Mouse (Mus musculus): ENCODE measurements at regions not wholly inside any gene's neighbourhood (a gene's known extent, or its start where the extent isn't known, plus 50 kb on each side); places are given as distances from the start of the nearest gene placed in this dataset.

DNA sequence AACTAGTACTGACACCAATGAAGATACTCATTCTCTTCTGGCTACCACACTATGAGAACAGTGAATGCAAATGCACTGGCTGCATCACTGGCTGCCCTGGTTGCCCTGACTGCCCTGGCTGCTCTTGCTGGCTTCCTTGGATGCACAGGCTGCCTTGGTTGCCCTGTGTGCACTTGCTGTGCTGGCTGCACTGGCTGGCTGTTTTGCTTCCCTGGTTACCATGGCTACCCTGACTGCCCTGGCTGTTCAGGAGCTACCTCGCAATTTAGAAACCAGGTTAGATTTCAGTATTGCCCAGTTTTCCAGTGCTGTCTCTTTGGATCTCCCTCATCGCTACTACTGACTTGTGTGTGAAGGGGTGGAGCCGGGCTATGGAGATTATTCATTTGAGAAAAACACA, 175.7 kb downstream of the Fat4 start:
- in situ Hi-C loops (cut with MboI; ENCODE audit: low pct_unique_long_range_greater_than_20kb in 1 of 2, low sequenced_read_pairs in 2 of 2, unreplicated experiment in 1 of 2), result no loop called here

DNA sequence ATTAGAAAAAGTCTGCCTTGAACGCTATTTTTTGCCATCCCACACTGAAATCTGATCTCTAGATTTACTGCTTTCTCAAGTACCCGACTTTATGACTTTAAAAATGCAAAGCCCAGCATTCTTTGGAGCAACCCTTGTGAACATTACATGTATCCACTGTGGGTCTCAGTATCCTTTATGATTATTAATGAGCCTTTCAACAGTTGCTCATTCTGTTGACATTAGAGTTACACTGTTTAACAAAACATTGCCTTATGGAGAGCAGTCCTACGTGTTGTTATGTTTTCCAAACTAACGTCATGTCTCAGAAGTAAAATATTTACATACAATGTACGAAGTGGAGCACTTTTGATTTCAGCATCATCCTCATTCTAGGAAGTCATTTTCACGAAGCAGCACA, 178.7 kb downstream of the Fat4 start:
- in situ Hi-C loops (cut with MboI; ENCODE audit: low pct_unique_long_range_greater_than_20kb in 1 of 2, low sequenced_read_pairs in 2 of 2, unreplicated experiment in 1 of 2), result no loop called here

DNA sequence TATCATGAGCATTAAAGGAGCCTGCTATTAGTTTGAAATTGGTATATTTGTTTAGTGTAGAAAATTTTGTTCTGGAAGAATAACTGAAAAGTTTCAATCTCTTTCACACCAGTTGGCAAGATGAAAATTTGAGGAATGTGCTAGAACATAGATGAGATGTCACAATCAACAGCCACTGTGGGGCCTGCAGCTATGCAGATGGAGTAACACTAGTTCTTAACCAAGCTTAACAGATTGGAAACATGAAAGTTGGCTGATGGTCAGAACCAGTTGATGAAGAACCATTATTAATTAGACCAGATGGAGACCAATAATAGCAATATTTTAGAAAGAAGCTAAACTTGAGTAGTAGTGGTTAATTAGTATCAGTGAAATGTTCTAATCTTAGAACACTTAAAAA, 182.3 kb downstream of the Fat4 start:
- in situ Hi-C loops (cut with MboI; ENCODE audit: low pct_unique_long_range_greater_than_20kb in 1 of 2, low sequenced_read_pairs in 2 of 2, unreplicated experiment in 1 of 2), result no loop called here

DNA sequence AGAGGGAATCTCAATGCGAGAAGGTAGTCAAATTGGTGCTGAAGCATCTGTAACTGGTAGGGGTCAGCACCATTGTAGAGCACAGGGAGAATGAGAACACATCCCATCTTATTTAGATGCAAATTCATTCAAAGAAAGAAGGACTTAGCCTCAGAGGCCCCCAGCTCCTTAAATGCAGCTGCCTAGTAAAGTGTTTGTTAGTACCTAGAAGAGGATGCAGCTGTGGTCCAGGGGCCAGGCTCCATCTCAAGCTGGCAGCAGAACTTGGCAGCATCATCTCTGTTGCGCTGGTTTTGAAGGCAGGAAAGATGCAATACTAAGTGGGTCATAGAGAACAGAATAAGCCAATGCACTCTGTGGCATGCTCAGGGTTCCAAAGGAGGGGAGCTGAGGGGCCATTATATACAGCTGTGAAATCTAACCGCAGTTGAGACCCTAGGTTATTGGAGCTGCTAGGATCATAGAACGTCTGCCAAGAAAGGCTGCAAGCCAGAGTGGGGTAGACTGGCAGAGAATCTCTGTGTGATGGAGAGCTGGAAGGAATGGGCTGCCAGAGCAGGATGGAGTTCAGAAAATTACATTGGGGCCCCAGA, 196.0 kb downstream of the Fat4 start:
- in situ Hi-C loops (cut with MboI; ENCODE audit: low pct_unique_long_range_greater_than_20kb in 1 of 2, low sequenced_read_pairs in 2 of 2, unreplicated experiment in 1 of 2), result no loop called here

DNA sequence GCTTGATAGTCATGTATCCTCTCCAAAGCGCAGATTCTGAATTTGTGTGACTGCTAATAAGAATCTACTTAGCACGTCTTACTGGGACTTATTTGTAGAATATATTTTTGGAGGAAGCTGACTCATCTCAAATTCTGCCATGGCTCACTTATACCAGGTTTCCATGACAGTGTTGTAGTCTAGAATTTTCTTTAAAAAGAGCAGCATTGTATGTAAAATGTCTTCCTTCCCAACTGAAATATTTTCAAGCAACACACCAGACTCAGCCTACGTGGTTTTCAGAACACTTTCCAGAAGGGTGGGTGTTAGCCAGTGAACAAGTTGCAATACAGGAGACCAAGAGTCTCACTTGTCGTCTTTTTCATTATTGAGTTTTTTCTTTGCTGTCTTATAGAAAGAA, 202.2 kb downstream of the Fat4 start:
- in situ Hi-C loops (cut with MboI; ENCODE audit: low pct_unique_long_range_greater_than_20kb in 1 of 2, low sequenced_read_pairs in 2 of 2, unreplicated experiment in 1 of 2), result no loop called here

DNA sequence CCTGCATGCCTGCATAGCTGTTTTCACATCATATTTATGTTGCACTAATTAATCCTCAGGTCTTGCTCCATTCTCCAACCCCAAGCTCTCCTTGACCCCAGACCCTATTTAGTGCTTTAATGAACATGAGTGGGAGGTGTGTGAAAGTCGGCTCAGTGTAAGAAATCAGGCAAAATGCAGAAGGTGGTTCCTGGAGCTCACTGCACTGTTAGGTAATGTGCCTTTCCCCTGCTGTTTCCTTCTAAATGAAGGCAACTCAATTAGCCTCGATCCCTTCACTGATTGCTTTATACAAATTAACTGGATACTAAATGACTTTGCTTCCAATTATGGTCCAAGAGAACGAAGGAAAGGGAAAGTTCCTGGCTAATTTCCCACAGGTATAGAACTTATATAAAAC, 215.6 kb downstream of the Fat4 start:
- in situ Hi-C loops (cut with MboI; ENCODE audit: low pct_unique_long_range_greater_than_20kb in 1 of 2, low sequenced_read_pairs in 2 of 2, unreplicated experiment in 1 of 2), result no loop called here

DNA sequence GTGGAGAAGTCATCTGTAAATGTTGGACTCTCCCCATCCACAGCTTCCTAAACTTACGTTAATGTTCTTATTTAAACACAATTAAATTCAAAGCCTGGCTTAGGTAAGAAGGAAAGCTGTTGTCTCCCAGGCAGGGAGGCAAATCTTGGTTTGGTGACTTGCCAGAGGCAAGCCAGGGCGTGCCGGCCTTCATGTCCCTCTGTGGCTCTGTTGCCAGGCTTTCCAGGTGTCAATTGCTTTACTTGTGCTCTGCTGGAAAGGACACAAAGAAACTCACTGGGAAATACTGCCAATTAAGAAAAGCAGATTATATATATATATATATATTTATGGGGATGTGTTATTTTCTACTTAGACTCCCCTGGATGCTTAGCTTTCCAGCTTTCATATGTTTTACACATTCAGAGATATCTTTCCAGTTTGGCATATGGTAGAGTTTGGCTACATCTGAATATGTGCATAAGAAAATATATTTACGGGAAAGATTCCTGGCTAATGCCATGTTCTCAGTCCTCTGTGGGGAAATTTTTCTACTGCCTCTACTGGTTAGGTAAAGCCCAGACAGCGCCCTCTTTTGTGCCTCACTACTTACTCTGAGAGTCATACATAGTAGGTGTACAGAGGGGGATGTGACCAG, 223.1 kb downstream of the Fat4 start:
- in situ Hi-C loops (cut with MboI; ENCODE audit: low pct_unique_long_range_greater_than_20kb in 1 of 2, low sequenced_read_pairs in 2 of 2, unreplicated experiment in 1 of 2), result no loop called here

DNA sequence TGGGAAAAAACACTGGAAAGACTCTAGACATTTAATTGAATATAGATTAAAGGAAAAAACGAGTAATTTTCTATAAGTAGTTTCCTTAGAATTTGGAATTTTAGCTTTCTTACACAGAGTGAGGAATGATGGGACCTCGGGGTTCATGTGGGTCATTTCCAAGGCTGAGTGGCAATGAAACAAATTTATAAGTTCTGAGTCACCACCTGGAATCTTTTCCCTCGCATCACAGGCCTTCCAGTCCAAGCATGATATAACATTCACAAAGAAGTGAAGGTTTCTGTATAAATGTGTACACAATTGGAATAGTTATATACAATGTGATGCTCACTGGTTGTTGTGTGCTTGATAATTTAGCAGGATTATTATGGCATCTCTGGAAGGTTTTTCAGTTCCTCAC, 227.3 kb downstream of the Fat4 start:
- in situ Hi-C loops (cut with MboI; ENCODE audit: low pct_unique_long_range_greater_than_20kb in 1 of 2, low sequenced_read_pairs in 2 of 2, unreplicated experiment in 1 of 2), result no loop called here

DNA sequence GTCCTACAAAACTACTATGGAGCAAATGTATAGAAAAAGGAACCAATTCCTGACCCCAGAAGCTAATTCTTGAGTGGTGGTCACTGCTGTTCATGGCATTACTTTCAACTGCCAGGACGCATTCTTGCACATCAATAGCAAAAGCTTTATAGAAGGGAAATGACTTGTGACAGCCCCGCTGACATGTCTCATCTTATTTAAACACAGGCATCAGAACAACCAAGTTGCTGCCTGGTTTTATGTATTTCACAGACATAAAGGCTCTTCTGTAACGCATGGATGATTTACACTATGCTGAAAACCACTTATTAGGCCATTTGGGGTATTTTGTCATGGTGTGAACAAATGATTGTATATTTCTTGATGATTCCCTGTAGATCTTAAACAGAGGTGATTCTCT, 228.1 kb downstream of the Fat4 start:
- in situ Hi-C loops (cut with MboI; ENCODE audit: low pct_unique_long_range_greater_than_20kb in 1 of 2, low sequenced_read_pairs in 2 of 2, unreplicated experiment in 1 of 2), result no loop called here

DNA sequence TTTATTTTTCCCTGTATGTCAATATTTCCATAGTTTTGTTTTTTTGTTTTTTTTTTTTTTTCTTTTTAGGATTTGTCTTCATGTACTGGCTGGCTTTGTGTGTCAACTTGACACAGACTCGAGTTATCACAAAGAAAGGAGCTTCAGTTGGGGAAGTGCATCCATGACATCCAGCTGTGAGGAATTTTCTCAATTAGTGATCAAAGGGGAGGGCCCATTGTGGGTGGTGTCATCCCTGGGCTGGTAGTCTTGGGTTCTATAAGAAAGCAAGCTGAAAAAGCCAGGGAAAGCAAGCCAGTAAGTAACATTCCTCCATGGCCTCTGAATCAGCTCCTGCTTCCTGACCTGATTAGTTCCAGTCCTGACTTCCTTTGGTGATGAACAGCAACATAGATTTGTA, 228.7 kb downstream of the Fat4 start:
- in situ Hi-C loops (cut with MboI; ENCODE audit: low pct_unique_long_range_greater_than_20kb in 1 of 2, low sequenced_read_pairs in 2 of 2, unreplicated experiment in 1 of 2), result no loop called here

DNA sequence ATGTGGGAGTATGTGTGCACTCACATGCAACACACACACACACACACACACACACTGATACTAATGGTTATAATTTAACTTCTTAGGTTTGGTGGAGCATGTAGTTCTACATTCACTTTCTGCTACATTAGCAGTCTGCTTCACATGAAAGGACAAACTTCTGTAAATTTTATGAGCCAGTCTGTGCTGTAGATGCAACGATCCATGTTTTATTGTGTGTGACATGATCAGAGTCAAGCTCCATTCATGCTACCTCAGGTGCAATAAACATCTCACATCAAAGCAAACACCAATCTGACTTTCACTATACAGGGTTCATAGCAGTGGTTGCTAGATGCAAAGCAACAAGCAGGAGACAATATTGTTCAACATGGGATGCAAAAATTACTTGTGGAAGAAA, 235.5 kb downstream of the Fat4 start:
- in situ Hi-C loops (cut with MboI; ENCODE audit: low pct_unique_long_range_greater_than_20kb in 1 of 2, low sequenced_read_pairs in 2 of 2, unreplicated experiment in 1 of 2), result no loop called here

DNA sequence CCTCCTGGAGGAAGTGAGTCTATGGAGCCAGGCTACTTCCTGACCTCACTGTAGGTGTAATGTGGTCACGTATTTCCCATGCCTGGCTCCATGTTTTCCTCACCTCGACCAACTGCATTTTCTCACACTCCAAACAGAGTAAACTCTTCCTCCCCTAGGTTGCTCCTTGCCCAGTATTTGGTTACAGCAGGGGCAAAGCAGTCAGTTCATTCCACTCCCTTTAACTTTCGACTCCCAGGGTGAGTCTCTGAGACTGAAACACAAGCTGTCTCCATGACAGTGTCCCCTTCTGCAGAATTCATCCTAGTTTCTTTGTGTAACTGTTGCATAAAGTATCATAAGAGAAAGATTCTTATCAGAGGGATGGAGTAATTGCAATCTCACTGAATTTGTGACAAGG, 243.8 kb downstream of the Fat4 start:
- in situ Hi-C loops (cut with MboI; ENCODE audit: low pct_unique_long_range_greater_than_20kb in 1 of 2, low sequenced_read_pairs in 2 of 2, unreplicated experiment in 1 of 2), result no loop called here

DNA sequence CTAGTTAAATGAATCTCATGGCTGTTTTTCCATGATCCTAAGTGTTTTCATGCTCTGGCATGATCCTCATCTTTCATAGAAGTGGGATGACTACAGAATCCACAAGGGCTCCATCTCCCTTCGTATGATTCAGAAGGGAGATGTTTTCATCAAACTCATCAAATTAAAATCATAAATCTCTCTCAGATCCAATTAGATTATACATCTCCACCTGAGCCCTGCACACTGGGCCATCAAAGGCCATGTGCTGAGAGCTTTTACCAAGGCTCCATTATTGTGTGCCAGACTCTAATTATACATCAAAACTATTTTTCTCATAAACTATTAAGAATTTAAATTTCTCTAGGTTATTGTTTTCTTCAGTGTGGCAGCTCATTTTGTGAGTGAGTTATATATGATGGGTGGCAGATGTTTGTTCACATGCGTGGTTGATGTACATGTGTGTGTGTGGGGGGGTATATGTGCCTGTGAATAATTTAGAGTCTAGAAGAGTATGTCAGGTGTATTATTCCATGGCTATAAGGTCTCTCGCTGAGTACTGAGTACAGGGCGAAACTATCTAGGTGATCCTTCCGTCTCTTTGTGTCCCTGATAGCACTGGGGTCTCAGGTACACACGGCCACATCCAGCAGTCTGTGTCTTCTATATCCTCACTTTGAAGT, 278.4 kb downstream of the Fat4 start:
- in situ Hi-C loops (cut with MboI; ENCODE audit: low pct_unique_long_range_greater_than_20kb in 1 of 2, low sequenced_read_pairs in 2 of 2, unreplicated experiment in 1 of 2), result no loop called here

DNA sequence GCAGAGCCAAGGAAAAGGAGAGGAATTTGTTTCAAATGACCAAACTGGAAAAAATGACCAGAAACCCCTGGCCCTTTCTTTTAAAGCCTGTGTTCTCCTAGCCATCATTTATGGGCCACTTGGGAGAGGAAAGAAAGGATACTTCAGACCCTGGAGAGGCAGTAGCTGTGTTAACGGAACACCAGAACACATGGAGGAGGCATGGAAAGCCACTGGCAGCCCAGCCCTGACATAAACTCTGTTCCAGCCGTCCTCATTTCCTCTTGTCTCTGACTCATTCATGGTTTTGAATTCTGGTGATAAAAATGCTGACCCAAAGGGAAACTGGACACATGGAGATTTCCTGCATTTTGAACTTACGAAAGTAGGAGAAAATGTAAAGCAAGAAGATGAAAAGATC, 295.9 kb downstream of the Fat4 start:
- in situ Hi-C loops (cut with MboI; ENCODE audit: low pct_unique_long_range_greater_than_20kb in 1 of 2, low sequenced_read_pairs in 2 of 2, unreplicated experiment in 1 of 2), result no loop called here

DNA sequence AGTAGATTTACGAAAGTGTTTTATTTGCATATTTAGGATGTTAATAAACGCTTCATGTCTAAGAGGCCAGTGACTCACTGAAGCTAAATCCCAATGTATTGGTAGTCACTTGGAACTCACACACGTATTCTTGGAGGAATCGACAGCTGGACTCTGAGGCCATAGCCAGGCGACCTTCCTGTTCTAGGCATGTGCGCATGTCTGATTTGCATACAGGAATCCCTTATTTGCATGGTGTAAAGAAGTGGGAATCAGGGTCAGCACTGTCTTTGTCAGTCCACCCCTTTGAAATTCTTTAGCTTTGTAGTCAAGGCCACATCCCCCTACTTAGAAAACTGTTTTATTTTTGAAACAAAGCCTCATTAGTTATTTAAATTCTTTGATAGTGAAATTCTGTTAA, 308.4 kb downstream of the Fat4 start:
- in situ Hi-C loops (cut with MboI; ENCODE audit: low pct_unique_long_range_greater_than_20kb in 1 of 2, low sequenced_read_pairs in 2 of 2, unreplicated experiment in 1 of 2), result no loop called here

DNA sequence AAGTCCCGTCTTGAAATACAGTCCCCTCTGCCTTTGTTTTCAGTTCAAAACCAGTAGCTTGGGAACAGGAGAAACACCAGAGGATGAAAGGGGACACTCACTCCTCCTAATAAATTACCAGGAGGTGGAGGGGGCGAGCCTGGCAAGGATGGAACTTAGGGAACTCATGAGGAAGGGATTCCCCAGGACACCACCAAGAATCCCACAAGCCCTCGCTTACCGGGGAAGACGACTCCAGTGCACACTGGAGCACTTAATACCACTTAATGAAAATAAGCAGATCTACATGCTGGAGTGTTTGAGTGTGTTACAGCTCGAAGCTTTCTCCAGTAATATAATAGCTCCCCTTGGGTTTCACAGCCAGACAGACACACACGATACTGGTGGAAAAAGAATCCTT, 315.9 kb downstream of the Fat4 start:
- in situ Hi-C loops (cut with MboI; ENCODE audit: low pct_unique_long_range_greater_than_20kb in 1 of 2, low sequenced_read_pairs in 2 of 2, unreplicated experiment in 1 of 2), result no loop called here

DNA sequence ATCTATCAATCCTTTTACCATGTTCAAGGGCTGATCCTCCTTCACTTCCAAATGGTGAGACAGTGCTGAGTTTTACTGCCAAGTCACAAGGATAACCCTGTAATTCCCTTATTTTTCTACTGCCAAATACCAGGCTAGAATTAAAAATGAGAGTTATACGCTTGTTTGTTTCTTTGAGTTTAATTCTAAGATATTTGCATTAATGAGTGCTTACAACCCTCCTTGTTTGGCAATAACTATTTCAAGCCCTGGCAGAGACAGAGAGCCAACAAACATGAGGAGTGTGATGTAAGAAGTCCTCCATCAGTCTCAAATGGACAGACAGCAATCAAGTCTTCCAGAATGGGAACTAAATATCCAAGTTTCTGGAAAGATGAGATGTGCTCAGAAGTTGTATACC, 321.9 kb downstream of the Fat4 start:
- in situ Hi-C loops (cut with MboI; ENCODE audit: low pct_unique_long_range_greater_than_20kb in 1 of 2, low sequenced_read_pairs in 2 of 2, unreplicated experiment in 1 of 2), result no loop called here

DNA sequence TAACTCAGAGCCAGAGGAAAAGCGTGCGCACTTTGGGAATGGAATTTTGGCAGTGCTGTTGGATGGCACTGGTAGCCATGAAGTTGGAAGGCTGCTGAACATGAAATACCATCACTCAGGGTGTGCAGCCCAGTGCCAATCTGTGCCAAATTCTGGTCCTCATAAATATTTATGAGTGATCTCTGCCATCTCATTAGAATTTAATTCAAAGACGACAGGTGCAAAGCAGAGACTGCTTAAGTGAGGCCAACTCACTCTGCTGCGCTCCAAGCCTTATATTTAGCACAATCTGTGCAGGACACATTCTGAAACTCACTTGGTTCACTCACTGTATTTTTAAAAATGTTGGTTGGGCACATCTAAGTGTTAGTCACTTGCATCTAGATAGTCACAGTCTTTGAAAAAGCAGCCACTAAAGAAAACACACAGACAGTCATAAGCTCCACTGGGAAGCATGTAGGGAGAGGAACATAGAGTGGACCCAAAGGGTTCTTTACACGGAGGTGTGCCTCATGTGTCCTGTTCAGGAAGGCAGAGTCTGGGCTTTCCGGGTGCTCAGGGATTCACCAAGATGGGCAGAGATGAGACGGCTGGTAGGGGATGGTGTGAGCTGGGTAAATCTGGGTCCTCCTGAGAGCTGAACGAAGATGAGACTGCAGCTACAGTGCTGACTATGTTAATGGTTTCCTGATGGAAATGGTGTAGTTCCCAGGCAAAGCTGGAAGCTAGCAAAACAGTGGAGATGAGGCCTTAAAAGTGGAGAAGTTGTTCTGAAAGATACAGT, 322.8 kb downstream of the Fat4 start:
- in situ Hi-C loops (cut with MboI; ENCODE audit: low pct_unique_long_range_greater_than_20kb in 1 of 2, low sequenced_read_pairs in 2 of 2, unreplicated experiment in 1 of 2), result no loop called here

DNA sequence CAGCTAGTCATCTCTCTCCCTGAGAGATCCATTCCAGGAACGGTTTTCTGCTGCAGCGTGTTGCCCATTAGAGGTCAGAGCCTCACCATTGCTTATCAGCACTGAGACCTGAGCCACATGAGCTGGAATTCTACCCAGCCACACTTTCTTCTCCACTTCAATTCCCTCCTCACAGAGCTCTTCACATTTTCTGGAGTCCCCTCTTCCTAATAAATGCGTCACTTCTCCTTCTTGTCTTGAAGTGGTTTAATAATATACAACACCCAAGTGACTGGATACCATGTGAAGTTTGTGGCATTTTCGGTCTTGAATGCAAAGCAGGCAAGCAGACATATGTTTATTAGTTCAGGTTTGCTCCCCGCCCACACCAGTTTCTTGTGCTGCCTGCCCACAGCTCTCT, 324.9 kb downstream of the Fat4 start:
- in situ Hi-C loops (cut with MboI; ENCODE audit: low pct_unique_long_range_greater_than_20kb in 1 of 2, low sequenced_read_pairs in 2 of 2, unreplicated experiment in 1 of 2), result no loop called here
